Mouse (Mus musculus) ovary, postnatal 36 days (tissue): ENCODE data around the gene Tmco1.
"Not testable (repeated sequence)": the region's sequence is repeated elsewhere in the genome, so short reads cannot be mapped to it uniquely, and the experiment has no call there.

ENCODE experiments used
- DNase-seq: peaks from one replicate; pipeline ENCODE4 v3.0.0; 2022; ENCODE audit warnings: low spot score, mixed read lengths

The Tmco1 gene

GRCm38 (mm10) chr1:167336398-167336797 is 28.2 kb downstream of the Tmco1 start:
- DNase-seq, result no peak

DNA sequence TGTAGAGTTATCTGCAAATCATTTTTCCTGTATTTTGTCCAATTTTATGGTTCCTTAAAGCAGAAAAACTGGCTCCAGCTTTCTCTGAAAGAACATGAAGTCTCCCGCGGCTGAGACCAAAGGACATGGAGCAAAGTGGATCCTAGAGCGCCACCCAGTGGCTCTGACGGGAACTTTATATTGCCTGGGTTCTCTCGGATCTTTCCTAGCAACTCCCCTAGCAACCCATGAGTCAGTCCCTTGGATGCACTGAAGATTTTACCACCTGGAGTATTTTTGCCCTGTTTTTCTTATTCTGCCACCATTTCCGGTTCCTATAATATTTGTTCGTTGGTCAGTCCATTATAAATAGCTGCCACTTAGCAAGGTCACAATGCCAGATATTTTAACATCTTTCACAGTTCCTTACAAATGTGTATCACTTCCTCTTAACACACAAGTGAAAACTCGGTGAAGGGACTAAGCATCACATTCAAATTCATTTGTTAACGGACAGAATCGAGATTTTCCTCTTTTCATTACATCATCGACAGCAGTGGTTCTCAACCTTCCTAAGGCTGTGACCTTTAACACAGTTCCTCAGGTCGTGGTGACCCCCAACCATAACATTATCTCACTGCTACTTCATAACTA is 29.4 kb downstream of the Tmco1 start:
- peak; percentile 82 for DNase-seq

- DNase-seq, result no peak
Measured at GRCm38 (mm10) chr1:167339177-167339781, 31.1 kb downstream of the Tmco1 start.

GRCm38 (mm10) chr1:167340111-167340787 is 32.1 kb downstream of the Tmco1 start:
- DNase-seq, result no peak

GRCm38 (mm10) chr1:167340910-167341528 is 32.8 kb downstream of the Tmco1 start:
- no peak for DNase-seq

- DNase-seq, result no peak
Measured at GRCm38 (mm10) chr1:167342831-167343230, 34.7 kb downstream of the Tmco1 start.

DNA sequence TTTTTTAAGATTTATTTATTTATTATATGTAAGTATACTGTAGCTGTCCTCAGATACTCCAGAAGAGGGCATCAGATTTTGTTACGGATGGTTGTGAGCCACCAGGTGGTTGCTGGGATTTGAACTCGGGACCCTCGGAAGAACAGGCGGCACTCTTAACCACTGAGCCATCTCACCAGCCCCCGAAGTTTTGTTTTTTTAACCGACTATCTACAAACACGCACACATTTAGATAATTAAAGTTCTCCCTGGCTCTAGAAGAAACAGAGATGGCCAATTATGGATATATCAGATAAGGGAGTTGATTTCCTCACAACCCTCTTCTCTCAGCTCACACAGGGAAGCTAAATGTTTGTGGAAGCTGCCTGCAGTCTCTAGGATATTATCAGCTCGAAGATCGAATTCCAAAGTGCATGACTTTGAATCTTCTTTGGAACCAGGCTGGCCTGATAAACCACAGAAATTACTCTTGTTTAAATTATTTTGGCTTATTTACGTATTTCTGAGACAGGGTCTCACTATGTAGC is 37.9 kb downstream of the Tmco1 start:
- not testable (repeated sequence) for DNase-seq

DNA sequence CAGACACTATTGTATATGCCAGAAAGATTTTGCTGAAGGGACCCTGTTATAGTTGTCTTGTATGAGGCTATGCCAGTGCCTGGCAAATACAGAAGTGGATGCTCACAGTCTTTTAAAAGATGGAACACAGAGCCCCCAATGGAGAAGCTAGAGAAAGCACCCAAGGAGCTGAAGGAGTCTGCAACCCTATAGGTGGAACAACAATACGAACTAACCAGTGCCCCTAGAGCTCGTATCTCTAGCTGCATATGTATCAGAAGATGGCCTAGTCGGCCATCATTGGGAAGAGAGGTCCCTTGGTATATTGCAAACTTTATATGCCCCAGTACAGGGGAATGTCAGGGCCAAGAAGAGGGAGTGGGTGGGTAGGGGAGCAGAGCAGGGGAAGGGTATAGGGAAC is 41.0 kb downstream of the Tmco1 start:
- DNase-seq, result not testable (repeated sequence)

DNA sequence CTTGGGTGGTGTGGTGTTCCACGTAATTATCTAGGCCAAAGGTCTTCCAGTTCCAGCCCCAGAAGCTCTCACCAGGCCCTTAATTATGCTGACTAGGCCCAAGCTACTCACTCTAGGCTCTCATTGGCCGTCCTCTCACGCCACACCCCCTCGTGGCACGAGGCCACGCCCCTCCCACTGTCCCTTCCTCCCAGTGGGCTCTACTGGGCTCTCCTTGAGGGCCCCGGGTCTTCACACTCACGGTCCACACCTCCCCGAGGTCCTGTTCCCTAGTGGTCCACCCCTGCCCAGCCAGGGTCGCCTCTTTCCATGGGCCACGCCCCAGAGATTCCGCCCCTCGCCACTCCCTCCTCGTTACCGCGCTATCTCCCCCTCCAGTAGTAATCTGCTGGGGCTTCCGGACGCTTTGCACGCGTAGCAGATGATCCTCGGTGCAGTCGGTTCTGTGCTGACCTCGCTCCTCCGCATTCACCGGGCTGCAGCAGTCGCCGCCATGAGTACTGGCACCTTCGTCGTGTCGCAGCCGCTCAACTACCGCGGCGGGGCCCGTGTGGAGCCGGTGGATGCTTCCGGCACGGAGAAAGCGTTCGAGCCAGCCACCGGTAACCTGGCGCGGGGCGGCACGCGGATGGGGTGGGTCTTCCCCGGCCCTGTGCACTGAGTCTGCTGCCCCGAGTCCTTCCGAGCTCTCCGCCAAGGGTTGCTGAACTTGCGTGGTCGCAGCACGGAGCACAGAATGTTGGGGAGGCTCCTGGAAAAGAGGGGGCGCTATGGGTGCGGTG is 41.8 kb downstream of the Tmco1 start, which contains the start of gene Aldh9a1:
Gene Aldh9a1 (plus strand): TSS at position 177 of the 782 bp plus-strand sequence.
- peak; percentile 91 for DNase-seq

DNA sequence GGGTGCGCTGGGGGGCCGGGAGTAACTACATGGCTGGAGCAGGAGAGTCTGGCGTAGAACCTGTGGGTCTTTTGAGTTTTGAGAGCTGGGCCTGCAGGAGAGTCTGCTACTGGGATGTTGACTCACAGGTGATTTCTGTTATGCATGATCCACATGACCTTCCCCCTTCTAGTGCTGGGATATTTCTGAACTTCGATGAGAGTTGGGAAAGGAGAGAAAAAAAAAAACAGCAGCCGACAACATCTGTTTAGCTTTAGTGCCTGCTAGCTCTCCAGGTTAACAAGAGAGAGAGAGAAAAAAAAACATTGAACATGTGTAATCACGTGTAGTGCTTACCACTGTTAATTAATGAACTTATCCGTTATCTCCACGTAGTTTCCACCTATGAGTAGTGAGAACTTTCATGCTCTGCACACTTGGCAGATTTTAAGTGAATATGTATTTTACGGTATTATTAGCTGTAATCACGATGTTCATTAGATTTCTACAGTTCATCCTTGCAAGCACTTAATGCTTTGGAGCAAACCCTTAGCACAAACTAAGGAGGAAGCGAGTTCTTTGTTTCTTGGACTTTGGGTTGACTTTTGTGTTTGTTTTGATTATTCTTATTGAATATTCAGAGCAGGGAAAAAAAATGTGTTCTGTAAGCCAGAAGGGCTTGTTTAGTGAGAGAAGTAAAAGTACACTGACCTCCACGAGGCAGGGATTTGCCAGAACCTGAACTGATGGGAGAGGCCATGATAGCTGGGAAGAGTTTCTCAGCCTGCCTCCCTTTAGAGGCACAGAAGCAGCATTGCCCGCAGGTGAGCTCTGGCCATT is 42.6 kb downstream of the Tmco1 start:
- DNase-seq, result no peak

- no peak for DNase-seq
Measured at GRCm38 (mm10) chr1:167352403-167352802, 44.2 kb downstream of the Tmco1 start.

DNA sequence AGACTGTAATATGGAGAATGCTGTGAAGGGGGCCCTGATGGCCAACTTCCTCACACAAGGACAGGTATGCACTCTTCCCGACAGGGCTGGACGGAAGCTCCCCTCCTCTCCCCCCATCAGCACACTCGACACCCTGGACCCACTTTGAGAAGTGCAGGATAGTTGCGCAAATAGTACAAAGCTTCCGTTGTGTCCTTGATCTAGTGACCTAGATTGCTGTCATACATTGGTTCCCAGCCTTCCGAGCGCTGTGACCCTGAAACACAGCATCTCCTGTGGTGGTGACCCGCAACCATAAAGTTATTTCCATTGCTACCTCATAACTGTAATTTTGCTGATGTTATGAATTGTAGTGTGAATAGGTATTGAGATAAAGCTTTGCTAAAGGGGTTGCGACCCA is 49.2 kb downstream of the Tmco1 start:
- no peak for DNase-seq

DNA sequence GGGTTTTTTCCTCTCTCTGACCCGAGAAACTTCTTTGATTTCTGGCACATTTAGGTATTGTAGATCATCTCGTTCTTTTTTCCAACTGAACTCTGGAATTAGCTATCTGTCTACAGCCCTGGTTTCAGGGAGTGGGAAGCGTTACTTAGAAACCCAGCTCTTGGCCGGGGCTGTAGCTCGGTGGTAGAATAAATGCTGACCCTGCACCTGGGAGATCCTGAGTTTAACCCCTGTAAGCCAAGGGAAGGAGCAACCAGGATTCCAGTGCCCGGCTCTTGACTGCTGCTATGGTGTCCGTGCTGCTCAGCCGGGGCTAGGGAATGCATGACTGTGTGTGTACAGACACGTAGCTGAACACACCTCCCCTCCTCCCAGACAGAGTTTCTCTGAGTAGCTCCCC is 50.6 kb downstream of the Tmco1 start:
- no peak for DNase-seq

DNA sequence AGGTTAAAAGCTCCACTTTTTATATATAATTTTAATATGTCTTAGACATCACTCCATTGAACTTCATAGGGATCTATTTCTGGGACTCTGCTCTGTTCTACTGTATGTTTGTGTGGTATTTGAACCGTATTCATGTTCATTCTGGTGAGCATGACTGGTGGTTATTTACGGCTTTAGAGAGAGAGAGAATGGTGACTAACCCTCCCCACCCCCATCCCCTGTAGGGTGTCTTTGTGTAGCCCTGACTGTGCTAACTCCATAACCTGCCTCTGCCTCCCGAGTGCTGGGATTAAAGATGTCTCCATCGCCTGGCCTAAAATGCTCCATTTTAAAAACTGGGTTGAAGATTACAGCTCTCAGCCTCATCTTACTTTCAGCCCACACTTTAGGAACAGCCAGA is 52.1 kb downstream of the Tmco1 start:
- DNase-seq, result no peak

DNA sequence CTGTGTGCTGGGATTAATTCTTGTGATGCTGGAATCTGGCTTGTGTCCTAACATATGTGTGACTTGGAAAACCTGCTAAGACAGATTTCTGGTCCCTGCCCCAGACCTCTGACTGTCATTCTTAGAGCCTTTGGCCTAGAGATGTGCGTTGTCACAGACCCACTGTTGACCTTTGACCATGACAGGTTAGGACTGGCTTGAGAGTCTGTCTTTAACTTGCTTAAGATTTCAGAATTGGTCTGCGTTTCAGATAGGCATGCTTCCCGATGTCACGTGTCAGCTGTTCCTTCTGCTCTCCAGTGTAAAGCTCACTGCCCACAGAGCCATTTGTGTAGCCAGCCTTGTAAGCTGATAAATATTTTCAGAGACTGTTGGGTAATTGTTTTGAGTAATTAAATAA is 54.6 kb downstream of the Tmco1 start:
- no peak for DNase-seq

- DNase-seq, result no peak
Measured at GRCm38 (mm10) chr1:167363322-167363721, 55.1 kb downstream of the Tmco1 start.

GRCm38 (mm10) chr1:167365808-167366207 is 57.6 kb downstream of the Tmco1 start:
- DNase-seq, result no peak

GRCm38 (mm10) chr1:167366621-167367020 is 58.4 kb downstream of the Tmco1 start:
- no peak for DNase-seq

DNA sequence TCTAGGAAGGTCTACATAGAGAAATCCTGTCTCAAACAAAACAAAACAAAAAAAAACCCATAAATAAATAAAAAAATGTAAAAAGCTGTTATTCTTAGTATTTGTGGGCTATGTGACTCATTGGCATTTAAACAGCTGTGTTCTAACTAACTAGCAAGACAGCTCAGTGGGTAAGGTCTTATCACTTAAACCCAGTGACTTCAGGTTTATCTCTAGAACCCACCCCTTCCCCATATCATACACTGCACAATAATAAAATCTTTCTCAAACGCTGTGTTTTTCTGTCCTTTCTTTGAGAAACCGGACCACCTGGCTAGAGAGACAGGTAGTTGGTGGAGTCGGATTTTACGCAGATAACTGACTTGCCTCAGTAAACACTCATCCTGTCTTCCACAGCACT is 59.8 kb downstream of the Tmco1 start:
- no peak for DNase-seq

- no peak for DNase-seq
Measured at GRCm38 (mm10) chr1:167368513-167368912, 60.3 kb downstream of the Tmco1 start.

GRCm38 (mm10) chr1:167369905-167370304 is 61.7 kb downstream of the Tmco1 start:
- DNase-seq, result peak; percentile 81
